9 mouse cellular contexts compared by ENCODE assay signal in genomic region chr12:15813819-15814165, GRCm38 (mm10). TPM values are rescaled to one million over a fixed set of nuclear protein-coding genes. Genes with fewer than 3 reads are reported as not detected.
DNase-seq lines count a peak whose midpoint lies in the region; ATAC-seq and TF ChIP-seq lines count a peak whose summit lies in the region.
"Had no signal": no experiment of that assay in that cellular context is flagged by ENCODE, and none has a peak within 500 bp of the region (broad histone marks: within the 10 kb centered on the region; RNA-seq: fewer than 3 reads in every experiment).

No protein-coding gene starts in this region.

- ATAC-seq in intestine, embryonic 14.5 days (replicated peaks; ENCODE audit: low FRiP score, low TSS enrichment, low read depth): no peak
- no peak for ATAC-seq in inflammation-experienced regulatory T-cells, adult 6 months

- H3K4me2 ChIP-seq in intestine, embryonic 14.5 days (ENCODE audit: low read length): peak overlapping the region; percentile 83
- H3K4me2 ChIP-seq in myocyte (ENCODE audit: low read depth): peak overlapping the region; percentile 89

- TF ChIP-seq CTCF in left cerebral cortex, adult 2 months (IDR thresholded peaks at IDR 0.05): no peak
- no peak for TF ChIP-seq CTCF in embryonic fibroblast, embryonic 13.5 days (IDR thresholded peaks at IDR 0.05; ENCODE audit: borderline replicate concordance, insufficient read depth, low read length)

- H3K36me3 ChIP-seq in intestine, embryonic 14.5 days (ENCODE audit: control insufficient read depth, insufficient read depth, low read length): 0 out of 2 replicates have a peak, but pooled peaks cover 4% of the 10 kb centered on the region
- no peaks in the 10 kb centered on the region for H3K36me3 ChIP-seq in myocyte (ENCODE audit: control insufficient read depth, insufficient read depth)

- no peak for DNase-seq in left cerebral cortex, adult 2 months (ENCODE audit: extremely low spot score in 1 of 2, low spot score in 2 of 2)
- no peak for DNase-seq in left cerebral cortex, postnatal 25 days (ENCODE audit: low spot score in 2 of 2)
- no peak for DNase-seq in intestine, embryonic 14.5 days (ENCODE audit: low spot score)
- no peak for DNase-seq in cerebellum, adult 11 months
- DNase-seq in right cerebral cortex, adult 2 months (ENCODE audit: low spot score in 2 of 2): no peak

- 9% methylated on average over 5 of the region's 5 CpGs for WGBS in intestine, embryonic 14.5 days

- H3K27ac ChIP-seq in left cerebral cortex, adult 2 months: peak overlapping the region; percentile 93
- peak overlapping the region; percentile 93 for H3K27ac ChIP-seq in embryonic fibroblast, embryonic 13.5 days (ENCODE audit: insufficient read depth, low read length)
- H3K27ac ChIP-seq in intestine, embryonic 14.5 days (ENCODE audit: low read depth): 0 out of 2 replicates have a peak overlapping the region, but pooled peaks have one; percentile 9

- TF ChIP-seq POLR2A in embryonic fibroblast, embryonic 13.5 days (IDR thresholded peaks at IDR 0.05; ENCODE audit: low read depth, low read length): no peak
- TF ChIP-seq POLR2A in myocyte (IDR thresholded peaks at IDR 0.05; ENCODE audit: insufficient read length, low read depth): no peak

- no peaks in the 10 kb centered on the region for H3K27me3 ChIP-seq in intestine, embryonic 14.5 days (replicated peaks; ENCODE audit: control insufficient read depth, insufficient read depth, low read length)
- H3K27me3 ChIP-seq in myocyte (ENCODE audit: control insufficient read depth, insufficient read depth, insufficient read length): no peaks in the 10 kb centered on the region

- H3K4me1 ChIP-seq in embryonic fibroblast, embryonic 13.5 days (ENCODE audit: control insufficient read depth, insufficient read depth, low read length): peaks cover 12% of the 10 kb centered on the region
- peaks cover 12% of the 10 kb centered on the region for H3K4me1 ChIP-seq in intestine, embryonic 14.5 days (replicated peaks; ENCODE audit: control insufficient read depth, insufficient read depth, low read length)

- H3K9ac ChIP-seq in intestine, embryonic 14.5 days (ENCODE audit: low read length): peak overlapping the region; percentile 91

- H3K9me3 ChIP-seq in intestine, embryonic 14.5 days (ENCODE audit: control insufficient read depth, low read length): no peaks in the 10 kb centered on the region

- no peak overlapping the region for H3ac ChIP-seq in myocyte (ENCODE audit: control insufficient read depth, insufficient read length)

- intact Hi-C loops in left cerebral cortex, adult 2 months (cut with DNase I): loop anchor here (1.0 to 10.0 kb wide), 4 partner anchors 52 to 249 kb away; no protein-coding TSS in a partner anchor
- intact Hi-C loops in left cerebral cortex, postnatal 25 days (cut with DNase I): loop anchor here (2.0 kb wide), 1 partner anchor 719 kb away; no protein-coding TSS in a partner anchor

- H3K4me3 ChIP-seq in left cerebral cortex, adult 2 months: peak overlapping the region; percentile 71
- peak overlapping the region; percentile 89 for H3K4me3 ChIP-seq in embryonic fibroblast, embryonic 13.5 days (ENCODE audit: insufficient read depth, low read length)
- peak overlapping the region; percentile 84 for H3K4me3 ChIP-seq in intestine, embryonic 14.5 days (ENCODE audit: low read depth, low read length)
- H3K4me3 ChIP-seq in myocyte: peak overlapping the region; percentile 81

- H3K79me2 ChIP-seq in myocyte (ENCODE audit: control insufficient read depth, insufficient read depth): peaks cover 4% of the 10 kb centered on the region

TF ChIP-seq in myocyte, 11 proteins besides CTCF, POLR2A, EP300 and RAD21:
- TF ChIP-seq USF1 (IDR thresholded peaks at IDR 0.05; ENCODE audit: low read depth) (no peak), REST (IDR thresholded peaks at IDR 0.05; ENCODE audit: insufficient read depth, insufficient read length) (no peak), CEBPB (IDR thresholded peaks at IDR 0.05; ENCODE audit: insufficient read depth, poor library complexity, severe bottlenecking) (no peak), MYOD1 (IDR thresholded peaks at IDR 0.05; ENCODE audit: control insufficient read depth in 1 of 3, insufficient read length in 2 of 3, low read depth in 2 of 3) (no peak)

RNA-seq across cellular contexts. Expression of gene Trib2, which starts 2.9 kb away (rescaled TPM):
- total RNA-seq in left cerebral cortex, adult 2 months (2021): 10 to 100 TPM; 43.0 to 49.3 TPM
- 10 to 100 TPM; 43.4 to 60.5 TPM for total RNA-seq in left cerebral cortex, postnatal 25 days (2021)
- polyA plus RNA-seq in embryonic fibroblast, embryonic 13.5 days (2011; ENCODE audit: insufficient read length, low read depth, missing spikeins): 30.2 and 34.0 TPM in 2 replicates
- 26.5 and 28.9 TPM in 2 replicates for polyA plus RNA-seq in intestine, embryonic 14.5 days (2014; fragmentation: Nextera tagmentation; extraction: Ambion mirVana)
- 0.96 TPM for polyA plus RNA-seq in myocyte (2012; fragmentation: generic; extraction: Trizol)
- polyA plus RNA-seq in inflammation-experienced regulatory T-cells, adult 6 months (2017; shearing (Covaris generic)): 10 to 100 TPM; 38.7 to 86.8 (median 66.6) TPM
- polyA plus RNA-seq: erythroblast, embryonic 14.5 days had no signal

Comparison
In these comparisons a context has a peak if more than half of its experiments do, and no peak if none do; other contexts are left out.
1. H3K27ac ChIP-seq: peak in every context shown above with its lines; median percentile 93 in left cerebral cortex, adult 2 months; 93 in embryonic fibroblast, embryonic 13.5 days; 9 in intestine, embryonic 14.5 days.
2. RNA of gene Trib2, which starts 2.9 kb away (polyA plus RNA-seq): 38.7 to 86.8 TPM in inflammation-experienced regulatory T-cells, adult 6 months, 30.2 to 34.0 TPM in embryonic fibroblast, embryonic 13.5 days and 26.5 to 28.9 TPM in intestine, embryonic 14.5 days; 0.96 TPM in myocyte (single experiment); every median in the first group is over 10 times any median in the second.
3. Peak in every context shown above with its lines, with median percentiles within 50 percentile points of each other: H3K4me3 ChIP-seq.